ENCODE assay signal across 18 mouse cellular contexts in the genomic region with DNA sequence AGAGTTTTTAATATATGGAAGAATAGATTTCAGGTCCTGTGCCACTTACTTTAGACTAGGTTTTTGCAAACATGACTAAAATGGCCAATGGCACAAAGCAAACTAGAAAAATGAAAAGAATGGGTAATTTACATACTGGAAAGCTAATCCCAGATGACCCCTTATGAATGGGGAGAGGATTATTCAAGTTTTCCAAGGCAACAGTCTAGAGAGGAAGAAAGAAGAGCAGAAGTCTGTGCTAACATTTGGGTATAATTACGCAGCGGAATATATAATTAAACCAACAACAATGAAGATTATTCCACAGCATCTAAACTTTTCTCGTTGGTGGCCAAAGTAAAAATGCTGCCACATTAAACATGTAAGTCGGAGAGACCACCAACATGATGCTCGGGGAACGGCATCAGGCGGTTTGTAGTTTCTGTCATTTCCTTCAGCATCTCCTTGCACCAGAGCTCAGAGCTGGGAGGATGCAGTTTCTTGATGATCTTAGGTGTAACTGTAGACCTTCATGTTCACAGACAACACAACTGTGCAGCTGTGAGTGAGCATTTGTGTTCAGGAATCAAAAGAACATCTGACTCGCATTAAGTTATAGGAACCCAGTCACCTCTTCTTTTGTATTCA.
"Had no signal": no experiment of that assay in that cellular context is flagged by ENCODE, and none has a peak within 500 bp of the region (broad histone marks: within the 10 kb centered on the region; RNA-seq: fewer than 3 reads in every experiment).

No protein-coding gene starts in this region.

- H3K4me2 ChIP-seq: liver, embryonic 12.5 days; lung, embryonic 14.5 days; midbrain, embryonic 13.5 days; neural tube, embryonic 13.5 days; neural tube, embryonic 15.5 days had no signal

- ATAC-seq: liver, embryonic 12.5 days; midbrain, embryonic 13.5 days had no signal

- H3K4me3 ChIP-seq: liver, embryonic 12.5 days; midbrain, embryonic 13.5 days; myocyte; neural tube, embryonic 13.5 days; neural tube, embryonic 15.5 days had no signal

- H3K27me3 ChIP-seq: liver, embryonic 12.5 days; midbrain, embryonic 13.5 days; neural tube, embryonic 13.5 days; neural tube, embryonic 15.5 days had no signal

- H3K4me1 ChIP-seq: liver, embryonic 12.5 days; neural tube, embryonic 13.5 days; neural tube, embryonic 15.5 days had no signal

- H3K9ac ChIP-seq: liver, embryonic 12.5 days; liver, embryonic 14.5 days; lung, embryonic 14.5 days; midbrain, embryonic 13.5 days; neural tube, embryonic 13.5 days; neural tube, embryonic 15.5 days had no signal

- DNase-seq: lung, adult 18-20 months; lung, embryonic 14.5 days; lung, postnatal 10 days; lung, postnatal 4 days; retina, postnatal 1 day; right cerebral cortex, adult 18-20 months; right cerebral cortex, postnatal 25 days; right cerebral cortex, postnatal 4 days; spleen, adult 18-20 months; thymus, adult 18-20 months; thymus, postnatal 14 days; thymus, postnatal 36 days had no signal

- H3K9me3 ChIP-seq: liver, embryonic 12.5 days; midbrain, embryonic 13.5 days; neural tube, embryonic 13.5 days; neural tube, embryonic 15.5 days had no signal

- H3K36me3 ChIP-seq: liver, embryonic 12.5 days; midbrain, embryonic 13.5 days; neural tube, embryonic 13.5 days; neural tube, embryonic 15.5 days had no signal

- H3K27ac ChIP-seq: liver, embryonic 12.5 days; liver, embryonic 14.5 days; midbrain, embryonic 13.5 days; neural tube, embryonic 13.5 days; neural tube, embryonic 15.5 days had no signal
